Mouse (Mus musculus) intestine, postnatal 0 days (tissue): ENCODE measurements at regions not wholly inside any gene's neighbourhood (a gene's known extent, or its start where the extent isn't known, plus 50 kb on each side); places are given as distances from the start of the nearest gene placed in this dataset.

Source experiments
- ATAC-seq: fragments of 200-750 bp; cut with Nextera tagmentation; 2 replicates; pipeline ENCODE4 v1.8.0; 2017; ENCODE audit warnings: mild to moderate bottlenecking, moderate TSS enrichment, moderate library complexity
- H3K27ac ChIP-seq: fragments of 300-500 bp; sonication (generic); 2 replicates; pipeline ENCODE4 v1.5.1; 2014; ENCODE audit warnings: mild to moderate bottlenecking, low read depth, low read length, moderate library complexity
- H3K27me3 ChIP-seq: fragments of 300-500 bp; sonication (generic); replicated peaks from 2 replicates; pipeline ENCODE4 v1.6.1; 2014; ENCODE audit warnings: low read length, mixed read lengths; ENCODE audit not compliant: control insufficient read depth, insufficient read depth
- H3K36me3 ChIP-seq: fragments of 300-500 bp; sonication (generic); 2 replicates; pipeline ENCODE4 v1.6.1; 2014; ENCODE audit warnings: mild to moderate bottlenecking, moderate library complexity; ENCODE audit not compliant: control insufficient read depth, insufficient read depth
- H3K4me1 ChIP-seq: fragments of 300-500 bp; sonication (generic); replicated peaks from 2 replicates; pipeline ENCODE4 v1.6.1; 2014; ENCODE audit warnings: antibody characterized with exemption, low read length, mixed read lengths; ENCODE audit not compliant: control insufficient read depth, insufficient read depth
- H3K4me2 ChIP-seq: fragments of 300-500 bp; sonication (generic); replicated peaks from 2 replicates; pipeline ENCODE4 v1.6.1; 2014; ENCODE audit warnings: low read depth, mild to moderate bottlenecking, moderate library complexity
- H3K4me3 ChIP-seq: fragments of 300-500 bp; sonication (generic); 2 replicates; pipeline ENCODE4 v1.5.1; 2014; ENCODE audit warnings: low read depth, low read length
- H3K9ac ChIP-seq: fragments of 300-500 bp; sonication (generic); 2 replicates; pipeline ENCODE4 v1.6.1; 2014; ENCODE audit warnings: mild to moderate bottlenecking, low read depth, low read length
- H3K9me3 ChIP-seq: fragments of 300-500 bp; sonication (generic); 2 replicates; pipeline ENCODE4 v1.6.1; 2016; ENCODE audit warnings: mixed run types; ENCODE audit not compliant: control insufficient read depth
- CTCF ChIP-seq: sonication (generic); IDR thresholded peaks from 2 replicates; pipeline ENCODE4 v1.5.1; 2016; ENCODE audit warnings: low read depth, mild to moderate bottlenecking, control low read depth, antibody characterized with exemption, moderate library complexity
- WGBS: fragments of 180-500 bp; shearing (Covaris S2); extraction: QIAGEN DNeasy Blood & Tissue Kit; methylation state at CpG from one replicate; pipeline ENCODE4 v1.1.7; 2014; 5-methylcytosine and 5-hydroxymethylcytosine counted together

- TF ChIP-seq CTCF = no peak
- Histone ChIP-seq H3K9me3 (no peaks in the 10 kb centered on the region), H3K4me2 (no peak overlapping the region), H3K4me3 (no peak overlapping the region), H3K4me1 (no peaks in the 10 kb centered on the region), H3K9ac (no peak overlapping the region), H3K27me3 (no peaks in the 10 kb centered on the region), H3K27ac (no peak overlapping the region), H3K36me3 (no peaks in the 10 kb centered on the region)
- ATAC-seq = no peak
- 85% methylated on average over 8 of the region's 8 CpGs for WGBS
Measured at GRCm38 (mm10) chr15:97457468-97457867, 210.4 kb upstream of the Amigo2 start.

DNA sequence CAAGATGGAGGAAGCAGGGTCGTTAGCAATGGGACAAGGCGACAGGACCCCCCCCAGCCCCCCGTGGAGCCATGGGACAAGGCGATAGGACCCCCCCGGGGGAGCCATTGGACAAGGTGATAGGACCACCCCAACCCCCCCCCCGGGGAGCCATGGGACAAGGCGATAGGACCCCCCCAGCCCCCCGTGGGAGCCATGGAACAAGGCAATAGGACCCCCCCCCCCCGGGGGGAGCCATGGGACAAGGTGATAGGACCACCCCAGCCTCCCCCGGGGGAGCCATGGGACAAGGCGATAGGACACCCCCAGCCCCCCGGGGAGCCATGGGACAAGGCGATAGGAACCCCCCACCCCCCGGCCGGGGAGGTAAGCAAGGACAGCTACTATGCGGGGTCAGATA is 209.9 kb upstream of the Amigo2 start:
- TF ChIP-seq CTCF = no peak
- H3K27ac ChIP-seq = no peak overlapping the region
- H3K4me1 ChIP-seq = no peaks in the 10 kb centered on the region
- no peak for ATAC-seq
- no peaks in the 10 kb centered on the region for H3K36me3 ChIP-seq
- 89% methylated on average over 16 of the region's 16 CpGs for WGBS
- H3K4me3 ChIP-seq = no peak overlapping the region
- no peaks in the 10 kb centered on the region for H3K9me3 ChIP-seq
- no peak overlapping the region for H3K9ac ChIP-seq
- no peak overlapping the region for H3K4me2 ChIP-seq
- no peaks in the 10 kb centered on the region for H3K27me3 ChIP-seq

DNA sequence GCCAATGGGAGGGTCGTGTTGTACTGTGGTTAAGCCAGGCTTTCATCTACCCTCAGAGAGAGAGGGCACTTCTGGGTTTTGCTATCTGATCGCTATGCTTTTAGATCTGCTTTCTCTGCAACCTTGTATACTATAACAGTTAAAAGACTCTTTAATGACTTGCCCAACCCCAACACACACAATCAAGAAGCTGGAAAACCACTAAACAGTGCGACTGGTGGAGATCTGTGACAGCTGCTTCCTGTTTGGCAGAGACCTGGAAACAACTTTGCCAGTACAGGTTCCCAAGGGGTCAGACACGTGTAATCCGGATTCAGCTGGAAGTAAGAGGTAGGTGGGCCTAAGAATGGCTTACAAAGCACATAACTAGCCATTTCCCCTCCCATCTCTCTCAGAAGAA is 208.6 kb upstream of the Amigo2 start:
- ATAC-seq = no peak
- H3K4me3 ChIP-seq = no peak overlapping the region
- H3K27ac ChIP-seq = no peak overlapping the region
- no peak overlapping the region for H3K4me2 ChIP-seq
- no peak for TF ChIP-seq CTCF
- H3K9ac ChIP-seq = no peak overlapping the region
- no peaks in the 10 kb centered on the region for H3K36me3 ChIP-seq
- 54% methylated on average over 5 of the region's 5 CpGs for WGBS
- H3K9me3 ChIP-seq = no peaks in the 10 kb centered on the region
- H3K27me3 ChIP-seq = no peaks in the 10 kb centered on the region
- no peaks in the 10 kb centered on the region for H3K4me1 ChIP-seq

DNA sequence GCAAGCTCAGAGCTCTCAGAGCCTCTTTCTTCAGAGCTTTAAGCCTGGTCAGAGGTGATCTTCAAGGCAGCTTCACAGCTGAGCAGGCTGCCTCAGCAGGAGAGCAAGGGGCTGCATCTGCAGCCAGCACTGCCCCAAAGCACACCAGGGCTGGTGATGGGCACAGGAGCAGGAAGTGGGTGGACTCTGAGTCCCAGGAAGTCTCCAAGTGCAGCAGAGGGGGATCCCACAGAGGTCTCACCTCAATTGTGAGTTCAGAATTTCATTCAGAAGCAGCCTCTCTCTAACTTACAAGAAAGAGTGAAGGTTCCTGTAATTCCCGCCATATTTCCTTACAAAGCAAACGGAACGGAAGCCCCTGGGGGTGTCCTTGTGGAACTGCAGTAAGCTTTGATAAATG is 202.6 kb upstream of the Amigo2 start:
- 84% methylated on average over 3 of the region's 3 CpGs for WGBS
- no peaks in the 10 kb centered on the region for H3K4me1 ChIP-seq
- H3K4me3 ChIP-seq = no peak overlapping the region
- no peaks in the 10 kb centered on the region for H3K27me3 ChIP-seq
- H3K27ac ChIP-seq = no peak overlapping the region
- ATAC-seq = no peak
- no peaks in the 10 kb centered on the region for H3K9me3 ChIP-seq
- H3K4me2 ChIP-seq = no peak overlapping the region
- no peaks in the 10 kb centered on the region for H3K36me3 ChIP-seq
- H3K9ac ChIP-seq = no peak overlapping the region
- no peak for TF ChIP-seq CTCF

- no peaks in the 10 kb centered on the region for H3K27me3 ChIP-seq
- no peak overlapping the region for H3K4me3 ChIP-seq
- no peak for TF ChIP-seq CTCF
- no peak overlapping the region for H3K9ac ChIP-seq
- ATAC-seq = no peak
- H3K36me3 ChIP-seq = no peaks in the 10 kb centered on the region
- no peaks in the 10 kb centered on the region for H3K9me3 ChIP-seq
- no peak overlapping the region for H3K27ac ChIP-seq
- WGBS = 72% methylated on average over 6 of the region's 6 CpGs
- H3K4me2 ChIP-seq = no peak overlapping the region
- H3K4me1 ChIP-seq = no peaks in the 10 kb centered on the region
Measured at GRCm38 (mm10) chr15:97449001-97449400, 201.9 kb upstream of the Amigo2 start.

GRCm38 (mm10) chr15:97448243-97448880 is 201.3 kb upstream of the Amigo2 start:
- no peak for TF ChIP-seq CTCF
- Histone ChIP-seq H3K9ac (no peak overlapping the region), H3K27me3 (no peaks in the 10 kb centered on the region), H3K36me3 (no peaks in the 10 kb centered on the region), H3K9me3 (no peaks in the 10 kb centered on the region), H3K4me3 (no peak overlapping the region), H3K4me1 (no peaks in the 10 kb centered on the region), H3K27ac (no peak overlapping the region), H3K4me2 (no peak overlapping the region)
- WGBS = 65% methylated on average over 5 of the region's 5 CpGs
- ATAC-seq = no peak

GRCm38 (mm10) chr15:97446181-97446580 is 199.1 kb upstream of the Amigo2 start:
- H3K27me3 ChIP-seq = no peaks in the 10 kb centered on the region
- no peaks in the 10 kb centered on the region for H3K36me3 ChIP-seq
- H3K27ac ChIP-seq = no peak overlapping the region
- H3K4me1 ChIP-seq = no peaks in the 10 kb centered on the region
- H3K4me2 ChIP-seq = no peak overlapping the region
- no peaks in the 10 kb centered on the region for H3K9me3 ChIP-seq
- WGBS = 81% methylated on average over 9 of the region's 9 CpGs
- H3K4me3 ChIP-seq = no peak overlapping the region
- H3K9ac ChIP-seq = no peak overlapping the region
- ATAC-seq = no peak
- TF ChIP-seq CTCF = no peak
